Comparison of ENCODE assay signal across 14 mouse cellular contexts in genomic region chr4:99953904-99954303, GRCm38 (mm10).
"Had no signal": no experiment of that assay in that cellular context is flagged by ENCODE, and none has a peak within 500 bp of the region (broad histone marks: within the 10 kb centered on the region; RNA-seq: fewer than 3 reads in every experiment).

No protein-coding gene starts in this region.

- H3K27me3 ChIP-seq: limb, embryonic 13.5 days; liver, embryonic 15.5 days; neural tube, embryonic 12.5 days; stomach, embryonic 15.5 days had no signal

- H3K4me3 ChIP-seq: limb, embryonic 13.5 days; liver, embryonic 15.5 days; midbrain, embryonic 10.5 days; neural tube, embryonic 12.5 days; stomach, embryonic 15.5 days had no signal

- H3K4me1 ChIP-seq: midbrain, embryonic 10.5 days; neural tube, embryonic 12.5 days had no signal

- H3K9ac ChIP-seq: limb, embryonic 13.5 days; liver, embryonic 15.5 days; lung, embryonic 14.5 days; neural tube, embryonic 12.5 days; stomach, embryonic 15.5 days had no signal

- H3K4me2 ChIP-seq: limb, embryonic 13.5 days; liver, embryonic 15.5 days; lung, embryonic 14.5 days; neural tube, embryonic 12.5 days; stomach, embryonic 15.5 days had no signal

- H3K36me3 ChIP-seq: limb, embryonic 13.5 days; liver, embryonic 15.5 days; midbrain, embryonic 10.5 days; neural tube, embryonic 12.5 days; stomach, embryonic 15.5 days had no signal

- H3K9me3 ChIP-seq: limb, embryonic 13.5 days; liver, embryonic 15.5 days; midbrain, embryonic 10.5 days; neural tube, embryonic 12.5 days; stomach, embryonic 15.5 days had no signal

- DNase-seq: kidney, adult 18-20 months; kidney, postnatal 25 days; left cerebral cortex, postnatal 4 days; lung, embryonic 14.5 days; lung, postnatal 14 days; midbrain, embryonic 14.5 days; right cerebral cortex, postnatal 4 days; thymus, adult 2 months; thymus, postnatal 25 days had no signal

- H3K27ac ChIP-seq: limb, embryonic 13.5 days; liver, embryonic 15.5 days; midbrain, embryonic 10.5 days; neural tube, embryonic 12.5 days; stomach, embryonic 15.5 days had no signal
